Mouse (Mus musculus) hindlimb bud, embryonic 11.5 days (tissue): Measurements from ENCODE around the gene Bmper.

ENCODE experiments used
- DNase-seq: peaks from one replicate; pipeline ENCODE4 v3.0.0-alpha.2; 2012; ENCODE audit warnings: low read depth, low spot score; ENCODE audit errors: extremely low spot score

Bmper gene

DNA sequence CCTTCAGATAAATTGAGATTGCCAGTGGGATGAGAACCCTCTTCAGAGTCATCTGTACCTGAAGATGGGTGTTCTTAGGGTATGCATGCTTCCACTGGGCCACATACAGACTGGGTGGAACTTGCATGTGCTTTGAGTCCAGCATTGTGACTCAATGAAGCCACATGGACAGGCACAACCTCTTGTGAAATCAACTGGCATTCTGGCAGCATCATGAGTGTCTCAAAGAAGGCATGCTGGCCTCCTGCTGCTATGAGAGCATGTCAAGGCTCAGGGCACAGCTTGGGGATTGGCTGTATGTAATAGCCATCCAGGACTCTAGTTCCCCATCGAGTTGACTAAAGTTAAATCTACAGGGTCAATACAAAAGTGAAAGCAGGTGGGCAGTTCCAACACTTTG, 200.9 kb downstream of the Bmper start:
- no peak for DNase-seq

DNA sequence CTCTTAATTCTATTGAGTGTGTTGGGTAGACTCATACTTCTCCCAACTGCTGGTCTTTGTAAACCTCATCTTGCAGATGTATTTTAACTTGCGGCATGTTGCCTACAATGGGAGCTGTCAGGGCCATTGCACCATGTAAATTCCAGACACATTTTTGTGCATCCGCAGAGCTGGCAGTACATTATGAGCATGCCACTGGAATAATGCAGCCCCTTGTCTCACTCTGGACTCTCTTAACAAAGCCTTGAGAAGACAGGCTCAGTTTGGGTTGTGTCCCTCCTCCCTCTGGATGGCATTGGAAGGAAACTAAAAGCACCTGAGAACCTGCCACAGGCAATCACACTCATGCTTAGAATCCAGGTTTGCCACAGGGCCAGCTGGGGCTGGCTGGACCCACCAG, 209.8 kb downstream of the Bmper start:
- DNase-seq = no peak

DNA sequence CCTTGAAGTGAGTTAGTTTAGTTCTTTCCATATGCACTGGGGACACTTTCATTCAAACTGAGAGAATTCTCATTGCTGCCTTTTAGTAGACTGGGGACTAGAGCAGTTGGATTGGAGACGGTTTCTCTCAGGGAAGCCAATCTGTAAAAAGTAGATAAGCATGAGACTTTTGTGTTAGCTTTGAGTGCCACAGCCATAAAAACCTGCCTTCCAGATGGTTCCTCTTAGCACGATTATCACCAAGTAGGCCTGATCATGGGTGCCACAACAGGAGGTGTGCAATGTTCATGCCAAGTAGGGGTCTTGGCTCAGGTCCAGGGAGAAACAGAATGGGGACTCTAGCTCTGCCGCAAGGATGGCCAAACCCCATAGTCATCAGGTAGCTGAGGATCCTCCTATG, 210.4 kb downstream of the Bmper start:
- no peak for DNase-seq

DNA sequence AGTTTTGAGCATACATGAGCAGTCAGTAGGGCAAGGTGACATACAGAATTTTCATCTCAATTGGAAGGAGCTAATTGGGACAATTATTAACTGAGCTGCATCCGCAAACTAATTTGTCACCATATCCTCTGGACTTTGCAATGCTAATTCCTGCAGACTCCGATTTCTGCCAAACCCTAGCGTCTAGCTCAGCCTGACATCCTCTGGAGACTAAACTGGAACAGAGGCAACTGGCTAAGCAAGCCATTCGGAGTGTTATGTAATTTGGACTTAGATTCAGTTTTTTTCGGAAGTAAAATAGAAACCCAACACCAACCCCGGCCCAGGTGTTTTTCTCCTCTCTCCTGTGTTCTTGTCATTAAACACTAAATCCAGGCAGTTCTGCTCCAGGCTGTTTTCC, 213.9 kb downstream of the Bmper start:
- no peak for DNase-seq

DNA sequence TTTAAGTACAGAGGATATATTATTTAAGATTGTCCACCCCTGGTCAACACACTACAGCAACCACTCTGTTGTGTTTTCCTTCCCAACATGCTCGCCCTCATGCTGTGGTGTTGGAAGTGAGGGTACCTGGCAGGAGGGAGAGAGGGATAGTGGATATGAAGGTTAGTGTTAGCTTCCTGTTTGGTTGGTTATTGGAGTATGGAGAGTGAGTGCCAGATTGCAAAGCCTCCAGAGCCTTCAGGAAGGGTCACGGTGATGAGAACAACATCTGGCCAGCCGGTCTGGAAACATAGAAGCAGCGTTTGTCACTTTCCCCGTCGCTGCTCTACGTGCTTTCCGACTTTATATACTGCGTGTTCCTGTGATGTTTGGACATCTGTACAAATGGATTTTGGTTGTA, 215.8 kb downstream of the Bmper start:
- no peak for DNase-seq

DNA sequence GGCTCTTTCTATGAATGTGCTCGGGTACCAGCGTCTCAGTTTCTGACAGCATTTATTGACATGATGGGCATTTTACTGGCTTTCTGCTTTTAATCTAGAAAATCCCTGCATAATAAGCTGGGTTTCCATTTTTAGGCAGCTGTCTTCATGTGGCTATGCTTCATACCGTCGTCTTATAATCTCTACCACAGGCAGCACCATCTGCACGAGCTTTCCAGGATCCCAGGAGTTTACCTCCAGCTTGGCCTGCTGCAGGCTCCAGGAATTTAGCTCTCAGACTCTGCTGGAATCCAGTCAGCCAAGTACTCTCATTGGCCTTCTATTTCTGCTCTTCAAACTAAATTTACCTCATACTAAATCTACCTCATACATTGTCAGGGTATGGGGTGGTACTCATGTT, 219.3 kb downstream of the Bmper start:
- DNase-seq = no peak

DNA sequence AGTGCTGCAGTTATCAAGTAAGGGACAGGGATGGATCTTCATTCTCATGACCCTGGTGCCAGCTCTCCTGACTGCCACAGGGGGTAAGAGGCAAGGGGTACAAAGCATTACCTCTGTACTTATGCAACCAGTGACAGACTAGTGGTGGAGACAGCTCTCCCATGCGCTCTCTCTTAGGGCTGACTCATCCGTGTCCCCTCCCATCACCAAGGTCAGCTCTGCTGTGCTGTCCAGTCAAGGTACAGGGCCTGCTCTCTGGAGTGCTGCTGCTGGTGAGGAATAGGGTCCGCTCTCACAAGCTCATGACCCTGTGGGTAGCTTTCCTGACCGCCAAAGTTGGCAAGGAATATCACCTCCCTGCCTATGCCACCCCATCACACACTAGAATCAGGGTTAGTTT, 222.1 kb downstream of the Bmper start:
- DNase-seq = no peak

DNA sequence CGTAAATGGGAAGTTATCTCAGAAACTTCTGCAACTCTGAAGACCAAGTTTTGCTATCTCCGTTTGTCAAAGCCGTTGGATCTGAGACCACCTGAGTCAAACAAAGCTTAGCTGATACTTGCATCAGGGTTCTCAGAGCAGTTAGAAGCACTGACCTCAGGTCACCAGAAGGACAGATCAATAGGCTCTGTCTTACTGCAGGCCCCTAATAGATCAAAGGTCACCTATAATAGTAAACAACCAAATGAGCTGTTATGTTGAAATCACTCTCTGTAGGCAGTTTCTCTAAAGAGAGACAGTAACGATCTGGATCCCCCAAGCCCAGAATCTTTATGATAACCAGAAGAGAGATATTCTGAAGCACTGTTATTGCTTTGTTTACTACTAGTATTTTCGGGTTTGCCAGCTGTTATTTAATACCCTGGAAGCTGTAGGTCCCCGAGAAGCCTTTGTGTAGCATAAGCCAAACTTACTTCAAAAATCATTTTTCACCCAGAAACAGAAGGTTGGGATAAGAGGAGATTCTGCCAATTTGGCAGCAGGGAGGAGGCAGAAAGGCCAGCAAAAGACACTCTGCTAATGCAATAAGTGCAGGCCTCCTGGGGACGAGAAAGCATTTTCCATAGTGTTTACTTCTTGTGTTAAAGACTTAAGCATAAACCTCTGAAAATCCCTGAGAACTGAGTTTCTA, 224.5 kb downstream of the Bmper start:
- no peak for DNase-seq

DNA sequence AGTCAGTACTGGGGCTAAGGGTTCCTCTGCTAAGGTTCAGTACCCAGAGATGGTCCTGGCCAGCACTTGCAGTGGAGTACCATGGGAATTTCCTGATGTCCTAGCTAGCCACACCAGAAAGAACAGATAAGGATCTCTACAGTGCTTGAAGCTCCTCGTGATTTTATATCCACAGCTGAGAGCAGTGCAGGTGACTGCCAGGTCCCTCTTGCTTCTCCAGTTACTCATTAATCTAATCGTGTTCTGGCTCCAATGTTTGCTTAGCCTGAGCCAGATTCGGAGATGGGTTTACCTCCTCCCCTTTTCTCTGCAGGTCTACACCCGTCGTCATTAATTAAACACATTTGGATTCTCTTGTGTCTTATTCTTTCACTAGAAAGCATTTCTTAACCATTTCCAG, 230.4 kb downstream of the Bmper start:
- DNase-seq = no peak

DNA sequence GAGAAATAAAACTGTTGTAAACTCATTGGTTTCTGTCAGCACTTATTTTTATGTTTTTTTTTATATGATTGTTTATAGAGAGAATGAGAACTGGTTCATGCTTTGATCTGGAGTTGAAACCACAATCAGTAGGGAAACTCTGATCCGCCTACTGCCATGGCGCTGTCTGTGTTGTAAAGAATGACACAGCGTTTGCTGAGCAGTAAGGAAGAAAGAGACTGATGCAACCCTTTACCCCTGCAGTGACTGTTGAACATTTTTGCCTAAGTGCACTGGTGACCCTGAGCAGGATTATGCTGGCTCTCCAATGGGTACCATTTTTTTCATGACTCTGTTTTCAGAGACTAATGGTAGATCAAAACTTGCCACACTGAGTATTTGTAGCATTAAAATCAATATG, 234.3 kb downstream of the Bmper start:
- DNase-seq = no peak

DNA sequence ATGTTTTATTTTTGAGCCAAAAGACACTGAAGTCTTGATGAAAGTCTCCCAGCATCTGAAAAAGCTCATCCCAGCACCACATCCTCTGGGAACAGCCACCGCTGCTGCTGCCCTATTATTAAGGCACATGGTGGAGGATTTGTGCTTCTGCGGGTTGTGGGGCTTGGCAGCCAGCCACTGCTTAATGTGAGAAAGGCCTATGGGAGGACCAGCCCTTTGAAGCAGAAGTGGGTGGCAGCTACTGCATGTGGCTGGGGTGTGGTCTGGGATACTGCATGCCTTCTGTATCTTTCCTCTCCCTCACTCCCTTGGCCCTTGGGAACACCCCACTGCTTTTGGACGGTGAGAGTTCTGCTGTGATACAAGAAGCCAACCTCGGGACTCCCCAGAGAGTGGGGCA, 237.8 kb downstream of the Bmper start:
- no peak for DNase-seq

DNA sequence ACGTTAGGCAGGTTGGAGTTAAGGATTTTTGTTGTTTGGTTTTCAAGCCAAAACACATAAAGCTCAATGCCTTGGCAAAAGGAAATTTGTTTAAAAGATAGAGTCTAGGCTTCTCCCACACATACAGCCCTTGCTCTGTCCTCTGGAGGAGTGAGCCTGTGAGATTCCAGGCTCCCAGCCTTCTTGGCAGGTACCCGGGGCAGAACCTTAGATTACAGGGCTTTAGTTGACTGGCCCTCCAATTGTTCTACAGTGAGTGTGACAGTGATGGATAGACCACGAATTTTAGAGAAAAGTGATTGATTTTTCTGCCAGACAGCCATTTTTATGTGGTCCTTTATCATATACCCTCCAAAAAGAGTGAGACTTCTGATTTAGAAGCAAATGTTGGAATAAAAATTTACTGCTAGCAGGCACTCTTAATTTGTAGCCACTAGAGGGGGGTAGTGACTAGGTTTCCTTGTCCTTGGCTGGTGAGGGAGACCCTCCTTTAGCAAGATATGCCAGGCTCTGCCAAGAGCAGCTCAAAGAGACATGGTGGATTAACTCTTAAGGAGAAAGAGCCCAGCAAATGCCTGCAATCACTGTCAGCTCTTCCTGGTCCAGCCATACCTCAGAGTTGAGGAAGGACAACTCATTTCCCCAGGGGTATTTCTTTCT, 240.2 kb downstream of the Bmper start:
- DNase-seq = no peak

DNA sequence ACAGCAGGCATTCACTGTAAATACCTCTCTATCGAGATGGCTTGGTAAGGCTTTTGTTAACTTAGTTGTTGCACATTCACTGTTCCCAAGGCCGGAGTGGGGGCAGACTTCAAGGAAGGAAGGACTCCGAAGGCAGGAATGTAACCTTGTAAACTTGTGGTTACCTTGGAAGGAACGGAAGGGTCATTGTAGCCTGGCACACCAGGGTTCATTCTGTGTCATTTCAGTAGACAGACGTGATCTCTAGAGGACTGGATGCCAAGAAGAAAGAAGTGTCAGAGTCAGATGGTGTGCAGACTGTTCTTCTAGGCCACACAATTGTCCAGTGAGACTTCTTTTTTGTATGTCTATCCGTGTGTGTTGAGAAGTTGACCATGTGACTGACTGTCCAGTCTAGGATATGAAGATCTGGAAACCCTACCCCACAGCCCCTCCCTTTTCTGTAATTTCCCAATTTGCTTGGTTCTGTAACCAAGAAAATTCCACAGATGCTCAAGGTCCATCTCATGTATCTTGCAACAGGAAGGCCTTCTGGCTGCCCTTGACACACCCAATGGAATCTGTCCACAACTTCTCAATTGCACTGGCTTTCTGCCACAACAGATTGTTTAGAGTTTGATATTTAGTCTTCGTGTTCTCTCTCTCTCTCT, 242.2 kb downstream of the Bmper start:
- DNase-seq = no peak

DNA sequence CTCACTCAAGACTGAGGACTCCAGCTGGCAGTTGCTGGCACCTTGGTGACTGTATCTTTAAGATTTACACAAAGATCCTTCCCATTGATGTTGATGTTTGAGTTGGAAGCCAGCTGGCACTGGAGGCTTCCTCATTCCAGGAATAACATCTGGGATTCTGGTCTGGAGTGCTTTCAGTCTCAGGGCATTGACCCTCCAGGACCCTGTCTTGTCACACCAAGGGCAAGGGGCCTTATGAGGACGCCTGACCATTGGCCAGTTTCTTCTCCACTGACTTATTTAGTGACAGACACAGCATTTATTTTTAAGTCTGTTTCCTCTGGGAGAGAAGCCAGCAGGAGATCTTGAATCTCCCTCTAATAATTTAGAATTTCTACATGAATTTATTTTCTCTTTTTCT, 247.0 kb downstream of the Bmper start:
- DNase-seq = no peak

DNA sequence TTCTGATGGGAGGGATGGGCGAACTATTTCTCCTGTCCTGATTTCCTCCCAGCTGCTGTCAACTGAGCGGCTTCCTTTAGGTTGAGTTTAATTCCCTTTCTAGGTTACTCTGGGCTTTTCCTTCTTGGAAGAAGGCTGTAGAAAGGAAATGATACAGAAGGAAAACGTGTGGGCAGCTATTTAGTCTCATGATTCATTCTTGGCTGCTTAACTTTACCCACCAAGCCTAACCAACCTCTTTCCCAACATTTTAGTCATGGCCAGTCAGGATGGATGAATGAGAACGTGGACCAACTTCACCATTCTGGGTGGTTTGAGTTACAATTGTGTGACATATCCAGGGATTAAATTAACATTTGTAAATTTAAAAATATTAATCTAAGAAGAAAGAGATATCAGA, 263.0 kb downstream of the Bmper start:
- no peak for DNase-seq

DNA sequence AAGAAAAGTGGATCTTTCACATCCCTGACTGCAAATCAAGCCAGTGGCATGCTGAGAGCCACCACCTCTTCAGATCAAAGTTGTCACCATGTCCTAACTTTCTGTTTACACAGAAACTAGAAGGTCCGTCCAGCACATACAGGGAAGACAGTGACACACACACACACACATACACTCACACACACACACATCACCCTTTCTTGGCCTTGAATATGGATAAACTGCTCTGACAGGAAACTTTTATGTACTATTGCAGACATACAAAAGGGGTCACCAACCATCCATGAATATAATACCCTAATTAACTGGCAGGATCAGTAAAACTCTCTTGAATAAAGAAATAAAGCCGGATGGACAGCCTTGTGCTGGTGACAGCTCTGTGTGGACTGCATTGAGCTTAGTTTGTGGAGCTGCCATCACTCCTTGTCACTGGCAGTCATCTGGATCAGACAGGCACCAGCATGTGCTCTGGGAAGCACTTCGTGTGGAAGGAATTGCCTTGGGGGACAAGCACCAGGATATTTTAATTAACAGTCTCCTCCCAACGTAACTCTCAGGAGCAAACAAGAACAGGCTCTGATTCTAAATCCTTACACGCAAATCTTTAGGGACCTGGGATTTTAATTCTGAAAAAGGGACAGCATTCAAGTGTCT, 264.0 kb downstream of the Bmper start:
- DNase-seq = no peak

DNA sequence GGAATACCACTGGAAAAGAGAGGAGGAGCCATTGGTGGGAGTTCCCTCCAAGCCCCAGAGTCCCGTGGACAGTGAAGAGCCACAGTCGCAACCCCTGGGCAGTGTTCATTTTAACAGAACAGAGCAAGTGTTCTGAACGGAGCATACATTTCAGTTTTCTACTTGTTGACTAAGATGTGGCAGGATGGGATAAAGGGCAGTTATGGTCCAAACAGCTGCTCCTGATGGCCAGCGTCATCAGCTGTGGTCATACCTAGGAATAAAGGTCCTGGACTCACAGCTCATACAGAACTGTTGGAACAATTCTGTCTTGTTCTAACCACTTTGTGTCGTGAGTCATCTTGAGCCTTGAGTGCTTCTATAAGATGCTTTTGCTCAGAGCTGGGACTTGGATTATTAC, 265.4 kb downstream of the Bmper start:
- DNase-seq = no peak

DNA sequence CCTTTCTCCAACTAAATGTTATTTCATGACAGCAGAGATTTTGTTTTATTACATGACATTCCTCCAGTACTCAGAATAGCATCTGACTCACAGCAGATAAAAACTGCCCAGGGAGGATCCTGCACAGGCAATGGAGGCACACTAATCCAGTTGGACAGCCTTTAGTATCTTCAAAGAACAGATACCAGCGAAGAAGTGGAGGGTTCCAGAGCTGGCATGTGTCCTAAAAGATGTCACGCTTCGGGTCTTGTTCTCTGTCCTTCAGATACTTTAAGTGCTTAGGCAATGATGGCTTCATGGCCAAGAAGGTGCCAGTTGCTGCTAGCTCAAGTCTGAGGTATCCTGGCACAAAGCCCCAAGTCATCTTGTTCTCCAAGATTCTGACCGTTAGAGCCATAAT, 272.5 kb downstream of the Bmper start:
- no peak for DNase-seq

DNA sequence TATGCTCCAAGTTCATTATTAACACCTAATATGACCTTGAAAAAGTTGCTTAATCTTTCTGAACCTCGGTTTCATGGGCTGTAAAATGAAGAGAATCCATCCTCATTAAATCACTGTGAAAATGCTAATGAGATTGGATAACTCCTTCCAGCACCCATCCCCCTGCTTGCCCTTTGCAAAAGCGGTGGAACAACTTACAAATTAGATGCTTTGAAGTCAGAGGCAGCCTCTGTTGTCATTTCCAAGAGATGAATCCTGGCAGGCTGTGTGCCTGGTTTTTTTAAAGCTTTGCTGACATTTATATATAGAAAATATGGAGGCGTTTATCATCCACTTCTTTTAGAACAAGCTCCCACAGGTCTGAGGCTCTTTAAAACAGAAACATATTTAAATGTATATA, 274.8 kb downstream of the Bmper start:
- no peak for DNase-seq

DNA sequence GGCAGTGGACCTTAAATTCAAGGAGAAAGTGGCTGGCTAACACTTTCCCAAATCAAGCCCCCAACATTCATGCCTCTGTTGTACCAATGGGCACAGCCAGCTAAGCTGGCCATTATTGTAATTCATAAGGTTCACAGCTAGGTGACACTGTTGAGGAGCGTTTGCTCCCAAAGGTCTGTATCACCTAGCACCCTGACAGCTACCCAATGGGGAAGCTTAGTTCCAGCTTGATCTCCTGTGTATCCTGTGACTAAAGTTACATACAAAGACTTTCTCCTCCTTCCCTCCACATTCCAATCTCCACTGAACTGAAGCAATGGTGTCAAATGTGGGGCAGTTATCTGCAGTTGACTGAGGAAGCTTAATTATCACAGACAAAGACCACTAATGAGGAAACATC, 311.0 kb downstream of the Bmper start:
- DNase-seq = no peak
